Mouse (Mus musculus): ENCODE data around the gene Dyrk1a.

Dyrk1a gene

GRCm38 (mm10) chr16:94591536-94591935 is 21.7 kb downstream of the Dyrk1a start:
- DNase-seq, result no peak

- DNase-seq, result no peak
These were observed 26.8 kb downstream of the Dyrk1a start for GRCm38 (mm10) chr16:94596633-94597032.

GRCm38 (mm10) chr16:94597640-94598039 is 27.8 kb downstream of the Dyrk1a start:
- no peak for DNase-seq

GRCm38 (mm10) chr16:94599977-94600724 is 30.3 kb downstream of the Dyrk1a start:
- no peak for DNase-seq

- DNase-seq, result no peak
These were observed 31.3 kb downstream of the Dyrk1a start for GRCm38 (mm10) chr16:94601089-94601488.

- peak; percentile 84 for DNase-seq
These were observed 31.7 kb downstream of the Dyrk1a start for GRCm38 (mm10) chr16:94601540-94601953.

- DNase-seq, result no peak
These were observed 32.4 kb downstream of the Dyrk1a start for GRCm38 (mm10) chr16:94602188-94602587.

- DNase-seq, result no peak
These were observed 32.9 kb downstream of the Dyrk1a start for GRCm38 (mm10) chr16:94602730-94603129.

- DNase-seq, result no peak
These were observed 36.4 kb downstream of the Dyrk1a start for GRCm38 (mm10) chr16:94606169-94606568.

- peak; percentile 30 for DNase-seq
These were observed 37.7 kb downstream of the Dyrk1a start for GRCm38 (mm10) chr16:94607468-94607867.

GRCm38 (mm10) chr16:94608706-94609594 is 39.1 kb downstream of the Dyrk1a start:
- no peak for DNase-seq

- DNase-seq, result no peak
These were observed 42.8 kb downstream of the Dyrk1a start for GRCm38 (mm10) chr16:94612573-94612972.

- no peak for DNase-seq
These were observed 47.4 kb downstream of the Dyrk1a start for GRCm38 (mm10) chr16:94617255-94617654.

- peak; percentile 86 for DNase-seq
These were observed 48.7 kb downstream of the Dyrk1a start for GRCm38 (mm10) chr16:94618543-94618942.

GRCm38 (mm10) chr16:94619301-94619700 is 49.5 kb downstream of the Dyrk1a start:
- DNase-seq, result no peak

GRCm38 (mm10) chr16:94624871-94625270 is 55.1 kb downstream of the Dyrk1a start:
- DNase-seq, result no peak

GRCm38 (mm10) chr16:94625639-94626038 is 55.8 kb downstream of the Dyrk1a start:
- no peak for DNase-seq

GRCm38 (mm10) chr16:94627736-94628135 is 57.9 kb downstream of the Dyrk1a start:
- DNase-seq, result no peak

GRCm38 (mm10) chr16:94628976-94629729 is 59.3 kb downstream of the Dyrk1a start:
- DNase-seq, result no peak

GRCm38 (mm10) chr16:94631984-94632383 is 62.2 kb downstream of the Dyrk1a start:
- DNase-seq, result peak; percentile 67

- DNase-seq, result no peak
These were observed 62.7 kb downstream of the Dyrk1a start for GRCm38 (mm10) chr16:94632424-94632963.

GRCm38 (mm10) chr16:94633012-94633411 is 63.2 kb downstream of the Dyrk1a start:
- no peak for DNase-seq

- no peak for DNase-seq
These were observed 67.6 kb downstream of the Dyrk1a start for GRCm38 (mm10) chr16:94637423-94637822.
